Mouse (Mus musculus) olfactory bulb, adult 2 months (tissue): Measurements from ENCODE around the gene Foxp4.

Experiments
- CTCF ChIP-seq: fragments of 200-500 bp; IDR thresholded peaks from 2 replicates; pipeline ENCODE4 v1.5.1; 2012; ENCODE audit warnings: low read depth, mild to moderate bottlenecking, low read length, moderate library complexity; ENCODE audit not compliant: insufficient read depth
- POLR2A ChIP-seq: fragments of 200-500 bp; IDR thresholded peaks from 2 replicates; pipeline ENCODE4 v1.6.1; 2012; ENCODE audit warnings: mild to moderate bottlenecking, low read depth, low read length, moderate library complexity; ENCODE audit not compliant: insufficient read depth

DNA sequence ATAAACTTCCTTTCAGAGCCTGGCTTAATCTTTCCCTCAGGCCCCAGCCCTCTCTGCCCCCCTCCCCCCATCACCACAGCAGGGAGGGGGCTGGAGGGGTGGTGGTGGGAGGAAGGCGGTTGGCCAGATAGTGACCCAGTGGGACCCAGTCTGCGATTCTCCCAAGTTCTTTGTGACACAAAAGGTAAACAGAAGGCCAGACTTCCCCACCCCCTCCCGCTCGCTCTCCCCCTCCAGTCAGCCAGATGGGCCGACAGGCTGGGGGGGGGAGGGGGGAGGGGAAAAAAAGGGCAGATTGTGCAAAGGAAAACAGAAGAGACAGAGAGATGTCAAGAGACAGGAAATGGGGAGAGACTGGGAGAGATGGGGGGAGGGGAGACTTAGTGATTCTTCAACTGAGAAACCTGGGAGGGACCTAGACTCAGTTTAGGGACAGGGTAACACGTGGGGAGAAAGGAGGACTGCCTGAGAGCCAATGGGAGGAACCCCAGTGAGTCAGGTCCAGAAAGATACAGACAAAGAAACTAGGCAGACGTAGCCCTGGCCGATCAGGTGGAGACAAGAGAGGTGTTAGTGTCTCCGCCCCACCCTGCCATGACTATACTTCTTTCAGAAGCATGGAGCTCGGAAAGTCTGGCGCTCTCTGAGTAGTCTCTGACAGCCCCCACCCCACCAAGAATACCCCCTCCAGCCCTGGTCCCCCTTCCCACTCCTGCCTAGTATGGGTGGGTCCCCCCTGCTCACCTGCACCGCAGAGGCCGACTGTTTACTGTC is 36.9 kb downstream of the Foxp4 start:
- TF ChIP-seq POLR2A (no peak), CTCF (no peak)
